Mouse (Mus musculus): ENCODE measurements around the gene Dmrtc1b. TPM values are rescaled to one million over a fixed set of nuclear protein-coding genes. Genes with fewer than 3 reads are reported as not detected.
"Not testable (repeated sequence)": the region's sequence is repeated elsewhere in the genome, so short reads cannot be mapped to it uniquely, and the experiment has no call there.

Gene Dmrtc1b
- total RNA-seq, 1 experiment = 0.27 TPM

DNA sequence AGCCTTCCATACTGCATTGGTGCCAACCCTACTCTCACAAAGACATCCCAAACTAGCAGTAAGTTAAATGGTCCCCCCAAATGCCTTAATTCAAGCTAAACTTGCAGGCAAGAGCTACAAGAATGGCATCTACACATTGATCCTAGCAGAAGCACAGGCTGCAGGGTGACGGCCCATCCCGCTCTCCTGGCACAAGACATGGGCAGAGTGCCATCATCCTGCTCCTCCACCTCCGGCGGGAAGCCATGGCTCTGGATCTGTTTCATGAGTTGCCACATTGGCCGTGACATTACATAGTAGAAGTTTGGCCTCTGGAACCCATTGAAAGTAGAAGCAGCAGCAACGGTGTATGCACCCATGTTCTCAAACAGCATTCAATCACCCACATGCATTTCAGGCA is 16.6 kb downstream of the Dmrtc1b start:
- H3K9ac ChIP-seq (ENCODE audit: insufficient read depth, low read depth, low read length, poor library complexity, severe bottlenecking); H3K9me3 ChIP-seq (ENCODE audit: control insufficient read depth, insufficient read depth, low read depth, low read length); H3K4me3 ChIP-seq (ENCODE audit: insufficient read depth in 1 of 2, low read depth in 1 of 2, low read length in 2 of 2, poor library complexity in 1 of 2, severe bottlenecking in 1 of 2); H3K4me1 ChIP-seq (ENCODE audit: control insufficient read depth in 2 of 2, insufficient read depth in 2 of 2, low read length in 2 of 2, poor library complexity in 1 of 2); in situ Hi-C loops (cut with MboI; ENCODE audit: low sequenced_read_pairs in 2 of 2, unreplicated experiment in 2 of 2); H3K36me3 ChIP-seq (ENCODE audit: control insufficient read depth, insufficient read depth, low read length, poor library complexity, severe bottlenecking); H3K27ac ChIP-seq (ENCODE audit: insufficient read depth, low read depth, low read length, poor library complexity, severe bottlenecking); DNase-seq (ENCODE audit: low read depth, low spot score): not testable (repeated sequence)

Other genes starting within 250 kb of the Dmrtc1b start
- gene Hdac8, start 202.5 kb upstream of the Dmrtc1b start, total RNA-seq (2012; rRNA removed) = 4.0 and 4.4 TPM in 2 replicates
- 5.1 and 5.9 TPM in 2 replicates for gene Phka1, start 63.6 kb upstream of the Dmrtc1b start, total RNA-seq (2012; rRNA removed)
- 1.7 TPM in 1 of 2 replicates, not detected in the other for gene Gm3880, start 20.9 kb upstream of the Dmrtc1b start, total RNA-seq (2012; rRNA removed)
- gene Gm9112, start 230 bp upstream of the Dmrtc1b start, total RNA-seq (2012; rRNA removed) = 2.0 and 3.1 TPM in 2 replicates
- 2.4 and 2.8 TPM in 2 replicates for gene Dmrtc1c1, start 95.1 kb downstream of the Dmrtc1b start, total RNA-seq (2012; rRNA removed)
- 5.3 and 9.8 TPM in 2 replicates for gene Dmrtc1c2, start 146.8 kb downstream of the Dmrtc1b start, total RNA-seq (2012; rRNA removed)
- gene 1700031F05Rik, start 160.1 kb downstream of the Dmrtc1b start, total RNA-seq (2012; rRNA removed) = not detected in 2 replicates
- 0.18 TPM in 1 of 2 replicates, not detected in the other for gene Dmrtc1a, start 200.8 kb downstream of the Dmrtc1b start, total RNA-seq (2012; rRNA removed)
- gene 1700011M02Rik, start 201.0 kb downstream of the Dmrtc1b start, total RNA-seq (2012; rRNA removed) = not detected in 2 replicates
- gene 1700018G05Rik, start 220.5 kb downstream of the Dmrtc1b start, total RNA-seq (2012; rRNA removed) = not detected in 2 replicates

Data from ES-E14 (cell line).